Mouse (Mus musculus): ENCODE measurements around the gene Slc35f2.

DNA sequence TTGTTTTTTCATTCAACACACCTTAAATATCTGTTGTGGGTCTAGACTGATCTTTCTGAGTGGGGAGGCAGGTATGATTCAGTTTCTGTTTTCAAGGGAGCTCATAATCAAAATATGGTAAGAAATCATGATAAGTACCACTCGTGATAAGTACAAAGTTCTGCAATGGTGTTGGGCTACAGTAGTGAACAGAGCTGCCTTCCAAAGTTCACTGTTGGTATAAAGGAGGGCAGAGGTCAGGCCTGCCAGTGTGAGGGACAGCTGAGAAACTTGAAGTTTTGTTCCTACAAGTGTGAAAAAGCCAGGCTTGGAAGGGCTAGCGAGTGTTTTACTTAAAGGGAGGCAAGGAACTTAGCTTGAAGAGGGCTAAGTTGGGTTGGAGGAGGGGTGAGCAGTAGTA lies 4.2 kb downstream of the Slc35f2 start:
- TF ChIP-seq CTCF (IDR thresholded peaks at IDR 0.05; ENCODE audit: low read depth, low read length) (no peak), POLR2A (IDR thresholded peaks at IDR 0.05; ENCODE audit: extremely low read depth, insufficient read depth, low read length) (no peak)

Measured in liver, adult 2 months (tissue).